Mouse (Mus musculus) CH12.LX (cell line): ENCODE results near the gene Zfp445. TPM values are rescaled to one million over a fixed set of nuclear protein-coding genes. Genes with fewer than 3 reads are reported as not detected.

Experiments
- DNase-seq: peaks from one replicate; pipeline ENCODE4 v3.0.0-alpha.2; 2013; ENCODE audit errors: extremely low read depth
- H3K27ac ChIP-seq: 2 replicates; pipeline ENCODE4 v1.5.1; 2012; ENCODE audit warnings: low read depth, mild to moderate bottlenecking, control low read depth, moderate library complexity; ENCODE audit not compliant: insufficient read depth
- H3K27me3 ChIP-seq: replicated peaks from 2 replicates; pipeline ENCODE3; 2012; ENCODE audit warnings: inconsistent platforms
- H3K36me3 ChIP-seq, 2 experiments: replicated peaks in 1 of 2; 2 replicates each; pipeline versions ENCODE3 to v1.6.1; 2012; ENCODE audit warnings: inconsistent platforms in 1 of 2, low read length in 1 of 2, mild to moderate bottlenecking in 1 of 2, mixed read lengths in 1 of 2, moderate library complexity in 1 of 2; ENCODE audit not compliant: control insufficient read depth in 1 of 2, insufficient read depth in 1 of 2
- H3K4me1 ChIP-seq, 2 experiments: 2 replicates each; pipeline ENCODE4 v1.6.1; 2012; ENCODE audit warnings: inconsistent platforms in 1 of 2, moderate library complexity in 1 of 2; ENCODE audit not compliant: insufficient read depth in 2 of 2, control insufficient read depth in 1 of 2
- H3K4me2 ChIP-seq: 2 replicates; pipeline ENCODE4 v1.6.1; 2012; ENCODE audit warnings: low read depth, mild to moderate bottlenecking, control low read depth; ENCODE audit not compliant: poor library complexity, insufficient read depth, severe bottlenecking
- H3K4me3 ChIP-seq, 3 experiments: fragments of 150-350 bp in 1 of 3; sonication (generic) in 1 of 3; replicated peaks in 1 of 3; 2 replicates each; pipeline versions ENCODE3 to v1.5.1; 2011 to 2012; ENCODE audit warnings: low read depth in 2 of 3, low read length in 2 of 3, mild to moderate bottlenecking in 2 of 3, moderate library complexity in 2 of 3, control low read depth in 1 of 3, improper control_type of control experiment in 1 of 3, inconsistent platforms in 1 of 3, mixed read lengths in 1 of 3; ENCODE audit not compliant: poor library complexity in 1 of 3
- H3K79me2 ChIP-seq: replicated peaks from 2 replicates; pipeline ENCODE4 v1.6.1; 2012; ENCODE audit warnings: mild to moderate bottlenecking, moderate library complexity; ENCODE audit not compliant: control insufficient read depth, poor library complexity, insufficient read depth, severe bottlenecking; ENCODE audit errors: extremely low read depth
- H3K9ac ChIP-seq: 2 replicates; pipeline ENCODE4 v1.6.1; 2012; ENCODE audit warnings: low read depth, mild to moderate bottlenecking, control low read depth, moderate library complexity; ENCODE audit not compliant: insufficient read depth
- H3K9me3 ChIP-seq: replicated peaks from 2 replicates; pipeline ENCODE3; 2012; ENCODE audit warnings: low read length, inconsistent platforms, mixed read lengths
- BHLHE40 ChIP-seq: IDR thresholded peaks from 2 replicates; pipeline ENCODE4 v1.6.1; 2011; ENCODE audit warnings: mild to moderate bottlenecking, low read depth, low read length, improper control_type of control experiment
- CHD2 ChIP-seq: IDR thresholded peaks from 2 replicates; pipeline ENCODE4 v1.6.1; 2011; ENCODE audit warnings: low read length, improper control_type of control experiment
- CTCF ChIP-seq, 2 experiments: IDR thresholded peaks in 1 of 2; conservative IDR thresholded peaks in 1 of 2; 2 replicates each; pipeline ENCODE4 v1.5.1; 2011 to 2012; ENCODE audit warnings: low read depth in 2 of 2, low read length in 2 of 2, improper control_type of control experiment in 1 of 2, inconsistent platforms in 1 of 2, mild to moderate bottlenecking in 1 of 2, moderate library complexity in 1 of 2
- ELF1 ChIP-seq: IDR thresholded peaks from 2 replicates; pipeline ENCODE4 v1.6.1; 2014; ENCODE audit warnings: low read depth, mild to moderate bottlenecking, inconsistent platforms, low read length, improper control_type of control experiment
- IRF4 ChIP-seq: IDR thresholded peaks from 2 replicates; pipeline ENCODE4 v1.6.1; 2014; ENCODE audit warnings: low read depth, mild to moderate bottlenecking, inconsistent platforms, low read length, improper control_type of control experiment
- JUN ChIP-seq: IDR thresholded peaks from 2 replicates; pipeline ENCODE4 v1.6.1; 2011; ENCODE audit warnings: low read depth, mild to moderate bottlenecking, low read length, improper control_type of control experiment, moderate library complexity; ENCODE audit not compliant: insufficient read depth
- JUND ChIP-seq: conservative IDR thresholded peaks from 2 replicates; pipeline ENCODE4 v1.6.1; 2011; ENCODE audit warnings: low read depth, low read length, improper control_type of control experiment
- KAT2A ChIP-seq: IDR thresholded peaks from 2 replicates; pipeline ENCODE4 v1.6.1; 2012; ENCODE audit warnings: low read length, improper control_type of control experiment, inconsistent platforms; ENCODE audit not compliant: insufficient replicate concordance
- MAX ChIP-seq: IDR thresholded peaks from 2 replicates; pipeline ENCODE4 v1.6.1; 2011; ENCODE audit warnings: low read length, improper control_type of control experiment
- MAZ ChIP-seq: IDR thresholded peaks from 2 replicates; pipeline ENCODE4 v1.6.1; 2012; ENCODE audit warnings: low read depth, mild to moderate bottlenecking, inconsistent platforms, low read length, improper control_type of control experiment, moderate library complexity
- MXI1 ChIP-seq: IDR thresholded peaks from 2 replicates; pipeline ENCODE4 v1.6.1; 2011; ENCODE audit warnings: mild to moderate bottlenecking, low read depth, low read length, improper control_type of control experiment
- NRF1 ChIP-seq: IDR thresholded peaks from 2 replicates; pipeline ENCODE4 v1.6.1; 2014; ENCODE audit warnings: low read depth, mild to moderate bottlenecking, inconsistent platforms, low read length, improper control_type of control experiment, moderate library complexity
- PAX5 ChIP-seq: IDR thresholded peaks from 2 replicates; pipeline ENCODE4 v1.6.1; 2012; ENCODE audit warnings: low read length, inconsistent platforms, mixed read lengths
- POLR2A ChIP-seq: IDR thresholded peaks from 2 replicates; pipeline ENCODE4 v1.6.1; 2011; ENCODE audit warnings: low read depth, mild to moderate bottlenecking, improper control_type of control experiment, low read length
- POLR2AphosphoS2 ChIP-seq: IDR thresholded peaks from 2 replicates; pipeline ENCODE4 v1.6.1; 2011; ENCODE audit warnings: low read depth, low read length, improper control_type of control experiment
- RAD21 ChIP-seq: IDR thresholded peaks from 2 replicates; pipeline ENCODE4 v1.6.1; 2011; ENCODE audit warnings: low read depth, mild to moderate bottlenecking, low read length, improper control_type of control experiment, moderate library complexity
- RCOR1 ChIP-seq: conservative IDR thresholded peaks from 2 replicates; pipeline ENCODE4 v1.6.1; 2012; ENCODE audit warnings: low read depth, mild to moderate bottlenecking, inconsistent platforms, low read length, improper control_type of control experiment
- SIN3A ChIP-seq: IDR thresholded peaks from 2 replicates; pipeline ENCODE4 v1.6.1; 2012; ENCODE audit warnings: low read length, improper control_type of control experiment, inconsistent platforms
- SMC3 ChIP-seq: IDR thresholded peaks from 2 replicates; pipeline ENCODE4 v1.6.1; 2011; ENCODE audit warnings: low read depth, low read length, improper control_type of control experiment
- TBP ChIP-seq: conservative IDR thresholded peaks from 2 replicates; pipeline ENCODE4 v1.6.1; 2011; ENCODE audit warnings: low read depth, low read length, improper control_type of control experiment
- TCF12 ChIP-seq: IDR thresholded peaks from 2 replicates; pipeline ENCODE4 v1.6.1; 2014; ENCODE audit warnings: low read depth, mild to moderate bottlenecking, inconsistent platforms, low read length, improper control_type of control experiment
- USF1 ChIP-seq: IDR thresholded peaks from 2 replicates; pipeline ENCODE4 v1.6.1; 2014; ENCODE audit warnings: low read depth, mild to moderate bottlenecking, inconsistent platforms, low read length, improper control_type of control experiment
- USF2 ChIP-seq: conservative IDR thresholded peaks from 2 replicates; pipeline ENCODE4 v1.6.1; 2011; ENCODE audit warnings: low read depth, low read length, improper control_type of control experiment
- ZC3H11A ChIP-seq: IDR thresholded peaks from 2 replicates; pipeline ENCODE4 v1.6.1; 2012; ENCODE audit warnings: low read depth, mild to moderate bottlenecking, inconsistent platforms, low read length, improper control_type of control experiment
- ZMIZ1 ChIP-seq: IDR thresholded peaks from 2 replicates; pipeline ENCODE4 v1.6.1; 2012; ENCODE audit warnings: low read depth, mild to moderate bottlenecking, inconsistent platforms, low read length, improper control_type of control experiment
- dilution Hi-C: fragments of 300-500 bp; cut with MboI; formaldehyde crosslinking; loops from 2 replicates; pipeline ENCODE4 v1.14.3; 2020; ENCODE audit warnings: low sequenced_read_pairs; ENCODE audit not compliant: extremely low pct_unique_long_range_greater_than_20kb, extremely low pct_ligation_motif_present
- in situ Hi-C: fragments of 300-500 bp; cut with MboI; formaldehyde crosslinking; loops from 3 replicates; pipeline ENCODE4 v1.14.3; 2019; ENCODE audit warnings: low sequenced_read_pairs, low pct_ligation_motif_present, low pct_unique_long_range_greater_than_20kb, mixed read lengths
- polyA plus RNA-seq: library from polyadenylated mRNA; unstranded; fragments of >175 nt; gene quantifications from 2 replicates; pipeline ENCODE4 v1.2.1, GENCODE M21; 2012; ENCODE audit warnings: low read depth; ENCODE audit not compliant: insufficient read length
- total RNA-seq, 2 experiments: library from RNA; depleted of rRNA; stranded (reverse); fragments of 300-350 nt in 1 of 2; fragments of >200 nt in 1 of 2; gene quantifications; 2 replicates each; pipeline ENCODE4 v1.2.3; 2012 to 2014

The Zfp445 gene
- total and polyA plus RNA-seq, 3 experiments, result 43.7 to 55.5 (median 53.8) TPM

DNA sequence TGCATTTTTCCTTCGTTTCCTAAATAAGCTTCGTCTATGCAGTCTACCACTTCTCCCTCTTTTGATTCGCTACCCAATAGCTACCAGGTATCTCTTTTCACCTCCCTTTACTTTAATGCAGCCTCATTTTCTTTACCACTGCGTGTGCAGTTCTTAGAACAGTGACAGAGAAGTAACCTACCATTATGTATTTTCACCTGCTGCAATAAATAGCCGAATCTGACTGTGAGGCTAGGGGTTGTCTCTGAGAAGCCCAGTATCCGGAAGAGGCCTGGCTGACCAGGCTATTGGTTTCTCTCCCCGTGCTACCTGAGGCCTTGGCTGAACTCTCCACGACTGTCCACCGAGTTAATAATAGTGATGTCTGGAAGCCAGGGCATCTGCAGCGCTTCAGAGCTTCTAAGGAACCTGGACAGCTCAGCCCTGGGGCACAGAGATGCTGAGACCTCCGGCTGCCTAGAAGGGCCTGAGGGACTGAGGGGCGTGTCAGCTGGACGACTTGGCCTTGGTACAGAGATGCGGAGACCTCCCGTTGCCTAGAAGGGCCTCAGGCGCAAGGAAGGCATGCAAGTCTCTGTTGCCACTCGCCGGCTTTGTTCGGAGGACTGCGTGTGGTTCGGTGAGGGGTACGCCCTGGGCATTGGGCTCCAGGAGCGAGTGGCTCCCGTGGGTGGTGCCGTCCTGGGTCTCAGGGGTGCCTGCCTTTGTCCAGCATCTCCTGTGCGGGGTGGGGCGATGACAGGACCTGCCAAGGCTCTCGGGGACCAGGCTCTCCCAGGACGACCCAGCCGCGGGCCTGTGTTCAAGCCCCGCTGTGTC, 37.1 kb upstream of the Zfp445 start:
- Histone ChIP-seq H3K27me3 (no peaks in the 10 kb centered on the region), H3K9ac (no peak overlapping the region)
- TF ChIP-seq JUND, result no peak
- no peak for TF ChIP-seq SIN3A
- no peak for TF ChIP-seq JUN
- TF ChIP-seq ELF1, result no peak
- TF ChIP-seq MXI1, result no peak
- TF ChIP-seq MAX, result no peak
- TF ChIP-seq KAT2A, result no peak
- TF ChIP-seq PAX5, result no peak
- no peak for TF ChIP-seq NRF1
- no peak for TF ChIP-seq BHLHE40
- TF ChIP-seq TBP, result no peak
- no peak for TF ChIP-seq IRF4
- no peak for TF ChIP-seq TCF12
- TF ChIP-seq USF2, result no peak
- no peak for TF ChIP-seq ZC3H11A
- no peak for TF ChIP-seq MAZ
- TF ChIP-seq RCOR1, result no peak
- no peak for TF ChIP-seq CTCF (conservative IDR thresholded peaks at IDR 0.05 in 1 of 2, IDR thresholded peaks at IDR 0.05 in 1 of 2; ENCODE audit: low read depth in 2 of 2, low read length in 2 of 2)
- TF ChIP-seq POLR2A, result no peak
- TF ChIP-seq, all 38 proteins: peak for 0
- DNase-seq, result no peak
- Histone ChIP-seq H3K4me2 (no peak overlapping the region), H3K79me2 (no peaks in the 10 kb centered on the region), H3K27ac (no peak overlapping the region), H3K4me3 (no peak overlapping the region), H3K36me3 (no peaks in the 10 kb centered on the region), H3K9me3 (no peaks in the 10 kb centered on the region), H3K4me1 (no peaks in the 10 kb centered on the region)
- dilution Hi-C loops (no loop called here), in situ Hi-C loops (no loop called here)

DNA sequence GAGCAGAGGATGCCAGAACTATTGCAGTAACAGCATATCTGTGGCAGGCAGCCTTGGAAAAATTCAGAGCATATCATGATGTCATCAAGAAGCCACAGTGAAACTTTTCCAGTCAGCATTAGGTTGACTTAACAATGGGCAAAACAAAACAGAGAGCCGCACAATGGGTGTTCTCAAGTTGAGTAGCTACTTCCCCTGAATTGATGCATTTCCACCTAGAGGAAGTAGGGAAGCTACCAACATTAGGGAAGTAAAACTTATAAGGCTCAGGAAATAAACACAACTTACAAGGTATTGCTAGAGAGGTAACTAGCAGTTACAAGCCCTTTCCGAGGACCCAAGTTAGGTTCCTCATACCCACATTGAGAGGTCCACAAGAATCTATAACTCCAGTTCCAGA, 35.2 kb upstream of the Zfp445 start:
- dilution Hi-C loops (no loop called here), in situ Hi-C loops (no loop called here)
- Histone ChIP-seq H3K4me1 (no peaks in the 10 kb centered on the region), H3K27me3 (no peaks in the 10 kb centered on the region), H3K79me2 (no peaks in the 10 kb centered on the region), H3K9ac (no peak overlapping the region), H3K4me2 (no peak overlapping the region), H3K9me3 (peaks cover under 1% of the 10 kb centered on the region), H3K27ac (no peak overlapping the region), H3K4me3 (no peak overlapping the region), H3K36me3 (no peaks in the 10 kb centered on the region)
- no peak for DNase-seq
- TF ChIP-seq ELF1, result no peak
- TF ChIP-seq MXI1, result no peak
- no peak for TF ChIP-seq JUN
- TF ChIP-seq POLR2AphosphoS2, result no peak
- TF ChIP-seq PAX5, result no peak
- no peak for TF ChIP-seq BHLHE40
- no peak for TF ChIP-seq POLR2A
- no peak for TF ChIP-seq MAX
- TF ChIP-seq TCF12, result no peak
- no peak for TF ChIP-seq ZMIZ1
- no peak for TF ChIP-seq CHD2
- TF ChIP-seq USF2, result no peak
- TF ChIP-seq USF1, result no peak
- TF ChIP-seq RAD21, result no peak
- no peak for TF ChIP-seq CTCF (conservative IDR thresholded peaks at IDR 0.05 in 1 of 2, IDR thresholded peaks at IDR 0.05 in 1 of 2; ENCODE audit: low read depth in 2 of 2, low read length in 2 of 2)
- TF ChIP-seq SMC3, result no peak
- no peak for TF ChIP-seq RCOR1
